ENCODE assay signal across 8 mouse cellular contexts in the genomic region with DNA sequence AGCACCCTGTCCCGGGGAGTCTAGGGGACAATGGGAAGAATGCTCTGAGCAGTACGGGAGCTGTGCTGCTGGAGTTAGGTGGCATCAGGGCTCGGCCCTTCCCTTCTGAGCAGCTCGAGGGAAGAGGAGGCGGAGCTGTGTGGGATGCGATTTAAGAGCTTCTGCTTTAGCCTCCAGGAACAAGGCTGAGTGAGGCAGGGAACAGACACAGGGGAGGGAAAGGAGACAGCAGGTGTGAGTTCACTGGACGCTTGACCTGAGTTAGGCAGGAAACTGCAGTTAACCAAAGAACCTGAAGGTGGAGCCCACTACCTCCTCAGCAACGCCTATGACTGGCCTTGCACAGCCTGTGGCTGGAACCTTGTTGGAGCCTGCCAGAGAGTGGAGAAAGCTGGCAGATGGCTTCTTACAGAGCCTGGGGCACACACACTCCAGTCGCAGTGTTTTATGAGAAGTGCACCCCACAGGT. TPM values are rescaled to one million over a fixed set of nuclear protein-coding genes. Genes with fewer than 3 reads are reported as not detected.
DNase-seq lines count a peak whose midpoint lies in the region; ATAC-seq and TF ChIP-seq lines count a peak whose summit lies in the region.

No protein-coding gene starts in this region.

- peak; percentile 80 for TF ChIP-seq CTCF in brain, embryonic 14.5 days (IDR thresholded peaks at IDR 0.05; ENCODE audit: borderline replicate concordance, extremely low read depth, insufficient read depth, insufficient read length)
- TF ChIP-seq CTCF in lung, embryonic 14.5 days (IDR thresholded peaks at IDR 0.05; ENCODE audit: low read depth), result peak; percentile 90
- TF ChIP-seq CTCF in olfactory bulb, adult 2 months (IDR thresholded peaks at IDR 0.05; ENCODE audit: insufficient read depth, low read depth, low read length), result peak; percentile 46

- no peaks in the 10 kb centered on the region; the same call in 1 of the 2 replicates for H3K27me3 ChIP-seq in forebrain, embryonic 10.5 days (ENCODE audit: poor library complexity, severe bottlenecking)
- H3K27me3 ChIP-seq in lung, embryonic 14.5 days (ENCODE audit: insufficient read depth, low read length), result no peaks in the 10 kb centered on the region

- peaks cover 10% of the 10 kb centered on the region; the same call in 1 of the 2 replicates for H3K4me1 ChIP-seq in forebrain, embryonic 10.5 days
- no peaks in the 10 kb centered on the region for H3K4me1 ChIP-seq in lung, embryonic 14.5 days (ENCODE audit: insufficient read depth)
- peaks cover 6% of the 10 kb centered on the region for H3K4me1 ChIP-seq in olfactory bulb, adult 2 months (ENCODE audit: control insufficient read depth, insufficient read depth, low read length)

- no peak overlapping the region for H3K9ac ChIP-seq in lung, embryonic 14.5 days

- H3K4me2 ChIP-seq in lung, embryonic 14.5 days, result no peak overlapping the region

- 11% methylated on average over 9 of the region's 9 CpGs for WGBS in forebrain, embryonic 10.5 days
- WGBS in lung, embryonic 14.5 days, result 11% methylated on average over 9 of the region's 9 CpGs
- WGBS in olfactory bulb, adult 2 months, result 8% methylated on average over 9 of the region's 9 CpGs

- 0 out of 2 replicates have a peak overlapping the region, but pooled peaks have one; percentile 17 for H3K27ac ChIP-seq in forebrain, embryonic 10.5 days
- H3K27ac ChIP-seq in lung, embryonic 14.5 days (ENCODE audit: low read depth), result no peak overlapping the region
- no peak overlapping the region for H3K27ac ChIP-seq in olfactory bulb, adult 2 months (ENCODE audit: insufficient read depth, low read depth, low read length)

- peak; percentile 89 for DNase-seq in brain, embryonic 14.5 days (ENCODE audit: low read depth)
- DNase-seq in forebrain, embryonic 10.5 days (ENCODE audit: extremely low spot score, low spot score), result peak; percentile 59
- DNase-seq in heart, postnatal 36 days, result peak; percentile 72 to 76
- DNase-seq in layer of hippocampus, adult 11-12 months (ENCODE audit: low spot score), result peak; percentile 80
- peak; percentile 84 for DNase-seq in lung, embryonic 14.5 days
- DNase-seq in testis, postnatal 14 days (ENCODE audit: low spot score), result peak; percentile 77

- intact Hi-C loops in heart, postnatal 36 days (cut with DNase I), result loop anchor here (1.0 to 2.0 kb wide), 4 partner anchors 22 to 90 kb away; a partner anchor contains a TSS

- no peaks in the 10 kb centered on the region for H3K9me3 ChIP-seq in forebrain, embryonic 10.5 days
- H3K9me3 ChIP-seq in lung, embryonic 14.5 days (ENCODE audit: low read depth, low read length), result no peaks in the 10 kb centered on the region

- H3K36me3 ChIP-seq in forebrain, embryonic 10.5 days (replicated peaks), result no peaks in the 10 kb centered on the region
- no peaks in the 10 kb centered on the region for H3K36me3 ChIP-seq in lung, embryonic 14.5 days (ENCODE audit: insufficient read depth)

- TF ChIP-seq POLR2A in brain, embryonic 14.5 days (IDR thresholded peaks at IDR 0.05; ENCODE audit: borderline replicate concordance, extremely low read depth, insufficient read depth, insufficient read length, poor library complexity, severe bottlenecking), result no peak
- no peak for TF ChIP-seq POLR2A in olfactory bulb, adult 2 months (IDR thresholded peaks at IDR 0.05; ENCODE audit: insufficient read depth, low read depth, low read length)

- peak; percentile 74 for ATAC-seq in CD4-positive, CD25-positive, alpha-beta regulatory T cell, adult 4 months
- ATAC-seq in lung, embryonic 14.5 days (ENCODE audit: insufficient read depth), result peak; percentile 44; the same call in 1 of the 2 replicates

- H3K4me3 ChIP-seq in forebrain, embryonic 10.5 days, result no peak overlapping the region
- no peak overlapping the region for H3K4me3 ChIP-seq in lung, embryonic 14.5 days (ENCODE audit: low read depth, low read length)
- H3K4me3 ChIP-seq in olfactory bulb, adult 2 months (ENCODE audit: insufficient read depth, low read depth, low read length), result no peak overlapping the region

RNA-seq across cellular contexts. Expression of a gene that starts 22.7 kb away (rescaled TPM):
- 1 to 10 TPM in 1 of 2 experiments, under 1 TPM in 1; 0.52 to 1.1 TPM for polyA plus RNA-seq in CD4-positive, CD25-positive, alpha-beta regulatory T cell, adult 4 months (2017; shearing (Covaris generic))
- polyA plus RNA-seq in brain, embryonic 14.5 days (2012; rRNA removed), result 0.59 and 3.3 TPM in 2 replicates
- 3.5 and 4.3 TPM in 2 replicates for polyA plus RNA-seq in forebrain, embryonic 10.5 days (2016; fragmentation: Nextera tagmentation; extraction: Ambion mirVana)
- total RNA-seq in heart, postnatal 36 days (2021), result 1 to 10 TPM; 1.0 to 1.2 TPM
- 0.78 and 0.86 TPM in 2 replicates for polyA plus RNA-seq in lung, embryonic 14.5 days (2014; fragmentation: Nextera tagmentation; extraction: Ambion mirVana)
- not detected in 2 replicates for polyA plus RNA-seq in olfactory bulb, adult 2 months (2012; ENCODE audit: insufficient read depth, insufficient read length, low replicate concordance, missing spikeins)

RNA-seq across cellular contexts. Expression of a gene that starts 32.1 kb away (rescaled TPM):
- polyA plus RNA-seq in CD4-positive, CD25-positive, alpha-beta regulatory T cell, adult 4 months (2017; shearing (Covaris generic)), result 10 to 100 TPM; 29.9 to 42.6 TPM
- 19.7 and 21.3 TPM in 2 replicates for polyA plus RNA-seq in brain, embryonic 14.5 days (2012; rRNA removed)
- 4.5 and 6.7 TPM in 2 replicates for polyA plus RNA-seq in forebrain, embryonic 10.5 days (2016; fragmentation: Nextera tagmentation; extraction: Ambion mirVana)
- total RNA-seq in heart, postnatal 36 days (2021), result 10 to 100 TPM; 11.1 to 12.5 TPM
- 5.9 and 6.9 TPM in 2 replicates for polyA plus RNA-seq in lung, embryonic 14.5 days (2014; fragmentation: Nextera tagmentation; extraction: Ambion mirVana)
- not detected in 2 replicates for polyA plus RNA-seq in olfactory bulb, adult 2 months (2012; ENCODE audit: insufficient read depth, insufficient read length, low replicate concordance, missing spikeins)

RNA-seq across cellular contexts. Expression of a gene that starts 46.8 kb away (rescaled TPM):
- polyA plus RNA-seq in CD4-positive, CD25-positive, alpha-beta regulatory T cell, adult 4 months (2017; shearing (Covaris generic)), result 100 to 1,000 TPM; 234 to 303 TPM
- 0.03 TPM in 1 of 2 replicates, not detected in the other for polyA plus RNA-seq in brain, embryonic 14.5 days (2012; rRNA removed)
- 0.39 and 0.42 TPM in 2 replicates for polyA plus RNA-seq in forebrain, embryonic 10.5 days (2016; fragmentation: Nextera tagmentation; extraction: Ambion mirVana)
- total RNA-seq in heart, postnatal 36 days (2021), result not detected
- 0.26 and 0.64 TPM in 2 replicates for polyA plus RNA-seq in lung, embryonic 14.5 days (2014; fragmentation: Nextera tagmentation; extraction: Ambion mirVana)
- not detected in 2 replicates for polyA plus RNA-seq in olfactory bulb, adult 2 months (2012; ENCODE audit: insufficient read depth, insufficient read length, low replicate concordance, missing spikeins)

RNA-seq across cellular contexts. Expression of a gene that starts 55.7 kb away (rescaled TPM):
- polyA plus RNA-seq in CD4-positive, CD25-positive, alpha-beta regulatory T cell, adult 4 months (2017; shearing (Covaris generic)), result 1 to 10 TPM in 1 of 2 experiments, under 1 TPM in 1; 0.63 to 2.5 TPM
- not detected in 2 replicates for polyA plus RNA-seq in brain, embryonic 14.5 days (2012; rRNA removed)
- not detected in 2 replicates for polyA plus RNA-seq in forebrain, embryonic 10.5 days (2016; fragmentation: Nextera tagmentation; extraction: Ambion mirVana)
- not detected for total RNA-seq in heart, postnatal 36 days (2021)
- not detected in 2 replicates for polyA plus RNA-seq in lung, embryonic 14.5 days (2014; fragmentation: Nextera tagmentation; extraction: Ambion mirVana)
- polyA plus RNA-seq in olfactory bulb, adult 2 months (2012; ENCODE audit: insufficient read depth, insufficient read length, low replicate concordance, missing spikeins), result not detected in 2 replicates
